Mouse (Mus musculus) kidney, postnatal 0 days (tissue): ENCODE data around the gene Hist1h4a. TPM values are rescaled to one million over a fixed set of nuclear protein-coding genes. Genes with fewer than 3 reads are reported as not detected.
"Not testable (repeated sequence)": the region's sequence is repeated elsewhere in the genome, so short reads cannot be mapped to it uniquely, and the experiment has no call there.

Experiments
- ATAC-seq: fragments of 200-750 bp; cut with Nextera tagmentation; replicated peaks from 2 replicates; pipeline ENCODE4 v1.8.0; 2017; ENCODE audit warnings: low read depth, moderate number of reproducible peaks, moderate TSS enrichment, moderate library complexity; ENCODE audit not compliant: low FRiP score
- DNase-seq: peaks from one replicate; pipeline ENCODE4 v3.0.0-alpha.2; 2016; ENCODE audit warnings: low spot score
- H3K27ac ChIP-seq: fragments of 300-500 bp; sonication (generic); 2 replicates; pipeline ENCODE4 v1.5.1; 2014; ENCODE audit warnings: mild to moderate bottlenecking
- H3K27me3 ChIP-seq: fragments of 300-500 bp; sonication (generic); 2 replicates; pipeline ENCODE4 v1.6.1; 2014; ENCODE audit warnings: low read length, mixed read lengths; ENCODE audit not compliant: insufficient read depth
- H3K36me3 ChIP-seq: fragments of 300-500 bp; sonication (generic); 2 replicates; pipeline ENCODE4 v1.6.1; 2014; ENCODE audit warnings: low read length, mixed read lengths; ENCODE audit not compliant: insufficient read depth
- H3K4me1 ChIP-seq: fragments of 300-500 bp; sonication (generic); replicated peaks from 2 replicates; pipeline ENCODE4 v1.6.1; 2014; ENCODE audit warnings: antibody characterized with exemption, low read length, mixed read lengths; ENCODE audit not compliant: insufficient read depth
- H3K4me2 ChIP-seq: fragments of 300-500 bp; sonication (generic); 2 replicates; pipeline ENCODE4 v1.6.1; 2014; ENCODE audit warnings: mild to moderate bottlenecking, low read length, moderate library complexity, mixed read lengths
- H3K4me3 ChIP-seq: fragments of 300-500 bp; sonication (generic); replicated peaks from 2 replicates; pipeline ENCODE4 v1.5.1; 2014; ENCODE audit warnings: low read depth, low read length
- H3K9ac ChIP-seq: fragments of 300-500 bp; sonication (generic); 2 replicates; pipeline ENCODE4 v1.6.1; 2014; ENCODE audit warnings: low read depth, low read length
- H3K9me3 ChIP-seq: fragments of 300-500 bp; sonication (generic); replicated peaks from 2 replicates; pipeline ENCODE4 v1.6.1; 2016; ENCODE audit warnings: low read length, inconsistent platforms, mixed read lengths
- CTCF ChIP-seq: IDR thresholded peaks from 2 replicates; pipeline ENCODE4 v1.5.1; 2016; ENCODE audit warnings: antibody characterized with exemption, low read depth, mild to moderate bottlenecking, moderate library complexity
- WGBS: fragments of 180-500 bp; shearing (Covaris S2); extraction: QIAGEN DNeasy Blood & Tissue Kit; methylation state at CpG from one replicate; pipeline ENCODE4 v1.1.7; 2014; 5-methylcytosine and 5-hydroxymethylcytosine counted together
- polyA plus RNA-seq: library from polyadenylated mRNA; unstranded; fragments of >200 nt; fragmentation: Nextera tagmentation; extraction: Ambion mirVana; gene quantifications from 2 replicates; pipeline ENCODE4 v1.2.1, GENCODE M21; 2015

Gene Hist1h4a
- polyA plus RNA-seq, 1 experiment from 2014 or later = not detected

- H3K9me3 ChIP-seq = no peaks in the 10 kb centered on the region
- 54% methylated on average over 4 of the region's 4 CpGs for WGBS
- H3K9ac ChIP-seq = no peak overlapping the region
- no peak overlapping the region for H3K27ac ChIP-seq
- ATAC-seq (no peak), DNase-seq (no peak)
- H3K36me3 ChIP-seq = no peaks in the 10 kb centered on the region
- TF ChIP-seq CTCF = no peak
- H3K4me2 ChIP-seq = no peak overlapping the region
- H3K4me3 ChIP-seq = no peak overlapping the region
- H3K27me3 ChIP-seq = no peaks in the 10 kb centered on the region
- H3K4me1 ChIP-seq = no peaks in the 10 kb centered on the region
Observed at GRCm38 (mm10) chr13:23753314-23754078, 7.5 kb downstream of the Hist1h4a start.

GRCm38 (mm10) chr13:23752742-23753172 is 8.3 kb downstream of the Hist1h4a start:
- ATAC-seq (no peak), DNase-seq (no peak)
- Histone ChIP-seq H3K27me3 (no peaks in the 10 kb centered on the region), H3K9me3 (no peaks in the 10 kb centered on the region), H3K4me1 (peaks cover 5% of the 10 kb centered on the region; the same call in 1 of the 2 replicates), H3K4me2 (peak overlapping the region; percentile 50), H3K4me3 (peak overlapping the region; percentile 20; the same call in 1 of the 2 replicates), H3K27ac (no peak overlapping the region; the same call in 1 of the 2 replicates), H3K9ac (0 out of 2 replicates have a peak overlapping the region, but pooled peaks have one; percentile 2), H3K36me3 (no peaks in the 10 kb centered on the region)
- TF ChIP-seq CTCF = no peak
- WGBS = 6% methylated on average over 6 of the region's 6 CpGs

- H3K9me3 ChIP-seq, H3K4me1 ChIP-seq, H3K27me3 ChIP-seq, H3K36me3 ChIP-seq: not testable (repeated sequence)
- H3K4me2 ChIP-seq = peak within 1 kb of the TSS; percentile 52
- DNase-seq = peak; percentile 98
- H3K4me3 ChIP-seq = peak within 1 kb of the TSS; percentile 26
- WGBS = 1% methylated on average over 16 of the region's 47 CpGs
- peak; percentile 72 for ATAC-seq
- peak within 1 kb of the TSS; percentile 48; the same call in 1 of the 2 replicates for H3K9ac ChIP-seq
- H3K27ac ChIP-seq = peak within 1 kb of the TSS; percentile 92
Observed at GRCm38 (mm10) chr13:23752067-23752741, 8.8 kb downstream of the Hist1h4a start, which contains the start of gene Hist1h3b. Gene Hist1h3b, plus strand, starts transcription at chr13:23752267.

DNA sequence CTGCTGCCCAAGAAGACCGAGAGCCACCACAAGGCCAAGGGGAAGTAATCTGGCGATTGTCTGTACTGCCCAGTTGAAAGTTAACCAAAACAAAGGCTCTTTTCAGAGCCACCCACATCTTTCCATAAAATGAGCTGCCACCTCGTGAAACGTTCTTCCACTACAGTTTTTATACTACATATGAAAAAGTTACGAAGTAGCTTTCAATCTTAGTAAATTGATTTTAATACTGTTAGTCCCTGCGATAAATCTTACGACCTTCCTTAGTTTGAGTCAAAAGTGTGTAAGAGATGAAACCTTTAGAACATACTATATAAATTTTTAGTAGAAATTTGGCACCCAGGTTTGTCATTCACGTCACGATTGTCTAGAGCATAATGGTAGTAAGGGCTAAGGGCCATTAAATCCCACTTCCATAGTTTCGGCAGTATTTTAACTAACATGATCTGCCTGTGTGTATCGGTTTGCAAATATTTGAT is 9.5 kb downstream of the Hist1h4a start:
- ATAC-seq (no peak), DNase-seq (peak; percentile 46)
- peak overlapping the region; percentile 48; the same call in 1 of the 2 replicates for H3K9ac ChIP-seq
- no peak for TF ChIP-seq CTCF
- H3K4me1 ChIP-seq = peaks cover 11% of the 10 kb centered on the region
- peak overlapping the region; percentile 26 for H3K4me3 ChIP-seq
- no peaks in the 10 kb centered on the region for H3K27me3 ChIP-seq
- WGBS = under 1% methylated on average over 11 of the region's 11 CpGs
- no peaks in the 10 kb centered on the region for H3K9me3 ChIP-seq
- H3K4me2 ChIP-seq = peak overlapping the region; percentile 52
- no peaks in the 10 kb centered on the region for H3K36me3 ChIP-seq
- peak overlapping the region; percentile 92 for H3K27ac ChIP-seq

DNA sequence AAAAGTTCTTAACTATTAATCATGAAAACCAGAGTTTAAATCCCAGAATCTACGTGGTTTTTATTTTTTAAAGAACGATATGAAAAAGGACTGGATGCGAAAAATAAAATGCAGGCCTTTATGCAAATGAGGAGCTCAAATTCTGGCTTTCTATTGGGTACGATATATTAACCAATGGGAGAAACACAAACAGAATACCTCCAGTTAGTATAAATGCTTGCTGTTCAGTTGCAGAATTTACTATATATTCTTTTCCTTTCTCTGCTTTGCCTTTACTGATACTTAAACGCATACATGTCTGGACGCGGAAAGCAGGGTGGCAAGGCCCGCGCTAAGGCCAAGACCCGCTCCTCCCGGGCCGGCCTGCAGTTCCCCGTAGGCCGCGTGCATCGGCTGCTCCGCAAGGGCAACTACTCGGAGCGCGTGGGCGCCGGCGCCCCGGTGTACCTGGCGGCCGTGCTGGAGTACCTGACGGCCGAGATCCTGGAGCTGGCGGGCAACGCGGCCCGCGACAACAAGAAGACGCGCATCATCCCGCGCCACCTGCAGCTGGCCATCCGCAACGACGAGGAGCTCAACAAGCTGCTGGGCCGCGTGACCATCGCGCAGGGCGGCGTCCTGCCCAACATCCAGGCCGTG is 10.1 kb downstream of the Hist1h4a start, which contains the start of gene Hist1h2ab:
Gene Hist1h2ab, plus strand, starts transcription at position 288 of the 639 bp plus-strand sequence.
- not testable (repeated sequence) for H3K36me3 ChIP-seq, H3K9me3 ChIP-seq, H3K27me3 ChIP-seq
- DNase-seq (peak; percentile 97), ATAC-seq (0 out of 2 replicates have a peak, but pooled peaks have one; percentile 37)
- H3K4me3 ChIP-seq = peak within 1 kb of the TSS; percentile 26
- H3K4me2 ChIP-seq = peak within 1 kb of the TSS; percentile 52
- peak within 1 kb of the TSS; percentile 92 for H3K27ac ChIP-seq
- WGBS = under 1% methylated on average over 25 of the region's 47 CpGs
- peak within 1 kb of the TSS; percentile 48; the same call in 1 of the 2 replicates for H3K9ac ChIP-seq
- peaks cover 11% of the 10 kb centered on the region for H3K4me1 ChIP-seq
- 0 out of 2 replicates have a peak, but pooled peaks have one; percentile 10 for TF ChIP-seq CTCF

GRCm38 (mm10) chr13:23749563-23750121 is 11.4 kb downstream of the Hist1h4a start:
- H3K36me3 ChIP-seq = no peaks in the 10 kb centered on the region
- no peak for TF ChIP-seq CTCF
- ATAC-seq (no peak), DNase-seq (no peak)
- H3K4me1 ChIP-seq = peaks cover 11% of the 10 kb centered on the region
- H3K4me2 ChIP-seq = no peak overlapping the region
- H3K4me3 ChIP-seq = no peak overlapping the region
- no peaks in the 10 kb centered on the region for H3K27me3 ChIP-seq
- no peak overlapping the region for H3K27ac ChIP-seq
- 88% methylated on average over 5 of the region's 5 CpGs for WGBS
- no peak overlapping the region for H3K9ac ChIP-seq
- no peaks in the 10 kb centered on the region for H3K9me3 ChIP-seq
